Mouse (Mus musculus): ENCODE results near the gene Fkbpl.
A peak's percentile ranks its signal among the peaks of the same experiment; 100 is the strongest.

Gene Fkbpl

DNA sequence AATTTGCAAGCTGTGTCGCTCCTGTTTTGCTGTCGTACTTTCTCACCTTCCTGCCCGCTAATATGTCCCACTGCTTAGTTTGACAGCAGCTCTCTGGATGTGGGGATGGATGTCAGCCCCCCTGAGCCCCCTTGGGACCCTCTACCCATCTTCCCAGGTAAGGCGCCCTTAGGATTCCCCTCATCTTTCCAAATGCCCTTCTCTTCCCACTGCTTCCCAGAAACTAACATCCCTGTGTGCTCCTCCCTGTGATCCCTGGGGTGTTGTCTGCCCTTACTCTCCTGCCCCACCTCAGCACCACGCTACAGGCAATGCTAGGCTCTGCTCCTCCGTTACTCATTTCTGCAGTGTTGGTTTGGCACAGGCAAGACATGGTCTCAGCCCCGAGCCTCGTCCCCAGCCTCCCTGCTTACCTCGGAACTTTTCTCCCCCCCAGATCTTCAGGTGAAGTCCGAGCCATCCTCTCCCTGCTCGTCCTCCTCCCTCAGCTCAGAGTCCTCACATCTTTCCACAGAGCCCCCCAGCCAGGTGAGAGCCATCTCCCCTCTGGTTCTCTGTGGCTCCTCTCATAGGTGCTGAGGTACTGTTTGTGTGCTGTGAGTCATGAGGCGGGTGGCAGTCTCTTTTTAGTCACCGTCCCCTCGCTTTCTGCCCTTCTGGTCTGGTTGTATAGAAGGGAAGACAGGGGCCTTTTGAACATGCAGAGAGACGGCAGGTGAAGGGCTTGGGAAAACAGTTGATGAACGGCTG, 3.8 kb downstream of the Fkbpl start:
- no peak for DNase-seq

DNA sequence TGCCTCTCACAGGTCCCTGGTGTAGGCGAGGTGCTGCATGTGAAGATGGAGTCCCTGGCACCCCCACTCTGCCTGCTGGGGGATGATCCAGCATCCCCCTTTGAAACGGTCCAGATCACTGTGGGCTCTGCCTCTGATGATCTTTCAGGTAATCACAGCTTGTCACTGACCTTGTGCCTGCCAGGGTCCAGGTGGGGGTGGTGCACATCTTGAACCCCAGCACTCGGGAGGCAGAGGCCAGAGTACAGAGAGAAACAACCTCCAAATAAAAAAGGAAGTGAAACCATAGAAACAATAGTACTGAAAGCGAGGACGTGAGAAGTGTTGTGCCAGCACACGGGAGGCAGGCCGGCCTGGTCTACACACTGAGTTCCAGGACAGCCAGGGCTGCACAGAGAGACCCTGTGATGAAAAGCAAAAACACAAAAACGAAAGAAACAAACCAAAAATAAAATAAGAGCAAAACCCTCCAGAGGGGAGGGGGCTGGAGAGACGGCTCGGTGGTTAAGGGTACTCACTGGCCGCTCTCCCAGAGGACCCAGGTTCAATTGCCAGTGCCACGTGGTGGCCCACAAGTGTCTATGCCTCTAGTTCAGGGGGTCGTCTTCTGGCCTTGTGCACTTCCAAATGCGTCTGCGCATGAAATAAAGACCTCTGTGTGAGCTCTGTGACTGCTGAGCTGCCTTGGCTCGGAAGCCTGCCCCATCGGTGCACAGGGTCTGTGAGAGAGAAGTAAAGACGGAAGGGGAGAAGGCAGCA, 4.7 kb downstream of the Fkbpl start:
- DNase-seq = no peak

DNA sequence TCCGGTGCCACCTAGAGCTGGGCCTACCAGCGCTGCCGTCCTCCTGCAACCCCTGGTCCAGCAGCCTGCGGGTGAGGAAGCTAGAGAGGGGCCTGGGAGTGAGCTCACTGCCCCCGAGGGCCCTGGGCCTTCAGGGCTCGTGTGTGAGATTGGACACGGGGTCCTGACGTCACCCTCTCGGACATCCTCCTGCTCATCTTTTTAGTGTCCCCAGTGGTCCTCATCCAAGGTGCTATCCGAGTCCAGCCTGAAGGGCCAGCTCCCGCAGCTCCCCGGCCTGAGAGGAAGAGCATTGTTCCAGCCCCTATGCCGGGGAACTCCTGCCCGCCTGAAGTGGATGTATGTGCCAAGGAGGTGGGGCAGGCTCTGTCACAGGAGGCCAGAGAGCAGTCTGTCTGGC, 6.2 kb downstream of the Fkbpl start:
- no peak for DNase-seq

DNA sequence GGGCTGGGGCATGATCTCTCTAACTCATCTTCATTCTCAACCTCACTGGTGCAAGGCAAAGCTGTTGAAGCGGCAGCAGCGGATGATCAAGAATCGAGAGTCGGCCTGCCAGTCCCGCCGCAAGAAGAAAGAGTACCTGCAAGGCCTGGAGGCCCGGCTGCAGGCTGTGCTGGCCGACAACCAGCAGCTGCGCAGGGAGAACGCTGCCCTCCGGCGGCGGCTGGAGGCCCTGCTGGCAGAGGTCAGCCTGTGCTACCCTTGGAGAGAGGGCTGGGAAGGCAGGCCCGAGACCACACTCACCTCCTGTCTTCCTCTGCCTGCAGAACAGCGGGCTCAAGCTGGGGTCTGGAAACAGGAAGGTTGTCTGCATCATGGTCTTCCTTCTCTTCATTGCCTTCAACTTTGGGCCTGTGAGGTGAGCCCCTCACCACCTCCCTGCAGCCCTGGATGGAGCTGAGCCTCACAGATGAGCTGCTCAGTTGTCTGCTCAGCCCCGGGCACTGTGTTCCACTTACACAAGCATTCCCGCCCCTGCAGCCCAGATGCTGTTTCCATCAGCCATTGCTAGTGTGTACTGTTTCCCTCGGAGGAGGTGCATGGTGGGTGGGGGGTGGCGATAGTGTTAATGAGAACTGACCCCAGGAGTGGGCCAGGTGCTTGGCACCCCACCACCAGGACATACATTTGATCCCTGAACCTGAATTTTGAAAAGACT, 7.1 kb downstream of the Fkbpl start:
- DNase-seq = peak; percentile 55

DNA sequence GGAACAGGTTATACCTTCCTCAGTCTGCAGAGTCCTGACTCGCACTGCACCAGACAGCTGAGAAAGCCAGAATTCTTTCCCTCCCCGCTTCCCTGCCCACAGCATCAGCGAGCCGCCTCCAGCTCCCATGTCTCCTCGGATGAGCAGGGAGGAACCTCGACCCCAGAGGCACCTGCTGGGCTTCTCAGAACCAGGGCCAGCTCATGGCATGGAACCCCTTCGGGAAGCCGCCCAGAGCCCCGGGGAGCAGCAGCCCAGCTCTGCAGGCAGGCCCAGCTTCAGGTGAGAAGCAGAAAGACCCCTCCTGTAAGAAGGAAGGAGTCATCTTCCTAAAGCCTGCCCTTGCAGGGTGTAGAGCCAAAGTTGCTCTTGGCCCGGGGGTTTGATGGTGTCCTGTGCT, 8.0 kb downstream of the Fkbpl start:
- DNase-seq = no peak

DNA sequence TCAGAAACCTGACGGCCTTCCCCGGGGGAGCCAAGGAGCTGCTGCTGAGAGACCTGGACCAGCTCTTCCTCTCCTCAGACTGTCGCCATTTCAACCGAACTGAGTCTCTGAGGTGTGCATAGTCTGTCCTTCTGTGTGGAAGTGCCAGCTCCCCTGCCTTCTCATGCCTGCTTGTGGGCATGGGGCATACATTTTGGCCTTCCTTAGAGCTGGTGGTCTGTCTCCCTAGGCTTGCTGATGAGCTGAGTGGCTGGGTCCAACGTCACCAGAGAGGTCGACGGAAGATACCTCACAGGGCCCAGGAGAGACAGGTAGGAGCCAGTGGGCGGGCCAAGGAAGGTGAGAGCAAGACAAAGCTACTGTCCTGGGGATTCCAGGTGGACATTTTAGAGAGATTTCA, 8.4 kb downstream of the Fkbpl start:
- no peak for DNase-seq

DNA sequence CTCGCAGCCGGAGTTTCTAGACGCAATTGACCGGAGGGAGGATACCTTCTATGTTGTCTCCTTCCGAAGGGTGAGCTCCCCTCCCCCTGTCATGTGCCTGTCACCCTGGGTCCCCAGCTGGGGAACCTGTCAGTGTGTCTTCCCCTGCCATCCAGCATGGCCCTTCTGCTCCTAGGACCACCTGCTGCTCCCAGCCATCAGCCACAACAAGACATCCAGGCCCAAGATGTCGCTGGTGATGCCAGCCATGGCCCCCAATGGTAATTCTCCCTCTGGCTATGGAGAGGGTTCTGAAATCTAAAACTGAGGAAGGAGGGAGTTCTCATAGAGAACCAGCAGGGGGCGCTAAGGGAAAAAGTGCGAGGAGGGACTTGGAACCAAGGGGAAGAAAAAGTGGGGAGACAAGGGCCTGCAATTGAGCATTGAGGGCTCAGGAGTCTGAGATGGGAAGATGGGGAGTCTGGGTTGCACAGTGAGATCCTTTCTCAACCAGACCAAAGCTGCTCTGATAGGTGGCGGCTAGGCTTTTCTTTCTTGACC, 9.3 kb downstream of the Fkbpl start:
- DNase-seq = peak; percentile 57

DNA sequence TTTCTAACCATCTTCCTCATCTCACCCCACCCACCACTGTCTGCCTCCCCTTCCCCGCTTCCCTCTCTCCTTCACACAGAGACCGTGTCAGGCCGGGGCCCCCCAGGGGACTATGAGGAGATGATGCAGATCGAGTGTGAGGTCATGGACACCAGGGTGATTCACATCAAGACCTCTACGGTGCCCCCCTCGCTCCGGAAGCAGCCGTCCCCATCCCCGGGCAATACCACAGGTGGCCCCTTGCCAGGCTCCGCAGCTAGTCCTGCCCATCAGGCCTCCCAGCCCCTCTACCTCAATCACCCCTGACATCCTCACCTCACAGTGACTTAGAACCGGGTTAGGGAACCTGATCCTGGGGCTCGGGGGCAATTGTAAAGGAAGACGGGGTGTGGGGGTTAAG, 9.8 kb downstream of the Fkbpl start:
- no peak for DNase-seq

DNA sequence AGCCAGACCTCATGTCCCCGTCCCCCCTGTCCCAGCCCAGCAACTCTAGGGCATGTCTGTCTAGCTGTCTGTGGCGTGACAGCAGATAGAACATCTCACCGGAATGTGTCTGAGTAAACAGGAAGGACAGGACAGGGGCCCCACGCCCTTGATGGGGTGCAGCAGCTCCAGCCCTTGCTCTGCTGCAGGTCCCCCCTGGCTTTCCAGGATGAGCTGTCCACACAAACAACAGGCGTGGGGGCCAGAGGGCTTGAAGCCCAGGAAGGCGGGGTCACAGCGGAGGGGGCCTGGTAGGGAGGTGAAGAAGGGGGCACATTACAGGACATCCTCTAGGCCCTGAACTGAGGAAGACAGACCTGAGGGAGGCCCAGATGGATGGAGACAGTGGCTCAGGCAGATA, 10.6 kb downstream of the Fkbpl start:
- DNase-seq = no peak

DNA sequence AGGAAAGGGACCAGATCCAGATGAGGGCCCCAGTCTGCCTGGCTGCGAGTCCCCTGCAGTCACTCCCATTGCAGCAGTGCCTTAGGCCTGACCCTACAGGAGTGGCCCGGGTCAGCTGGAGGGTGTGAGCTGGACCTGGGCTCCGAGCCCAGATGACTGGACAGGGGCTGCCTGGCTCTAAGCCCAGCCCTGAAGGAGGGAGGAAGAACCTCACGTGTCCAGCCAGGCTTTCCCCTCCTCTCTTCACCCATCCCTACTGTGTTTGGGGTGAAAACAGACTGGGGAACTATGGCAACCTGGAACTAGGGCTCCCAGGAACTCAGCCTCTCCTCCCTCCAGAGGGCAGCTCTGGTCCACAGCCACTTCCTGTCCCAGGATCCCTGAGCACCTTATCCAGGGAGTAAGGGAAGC, 11.0 kb downstream of the Fkbpl start:
- peak; percentile 38 for DNase-seq

DNA sequence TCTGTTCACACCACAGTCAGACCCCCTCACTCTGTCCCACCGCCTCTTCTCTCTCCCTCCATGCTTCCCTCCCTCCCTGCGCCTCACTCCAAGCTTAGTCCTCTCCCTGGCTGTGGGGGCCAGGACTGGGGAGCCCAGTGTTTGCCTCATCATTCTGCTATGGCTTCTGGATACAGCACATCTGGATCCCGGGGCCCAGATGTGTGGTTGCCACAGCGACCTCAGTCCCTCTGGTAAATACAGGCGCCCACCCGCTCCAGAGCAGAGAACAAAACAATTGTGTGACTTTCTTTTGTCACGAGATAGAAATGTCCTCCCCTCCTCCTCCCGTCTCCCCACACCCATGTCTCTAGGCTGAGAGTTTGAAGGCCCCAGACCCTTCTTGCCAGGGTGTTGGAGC, 12.1 kb downstream of the Fkbpl start:
- DNase-seq = no peak

DNA sequence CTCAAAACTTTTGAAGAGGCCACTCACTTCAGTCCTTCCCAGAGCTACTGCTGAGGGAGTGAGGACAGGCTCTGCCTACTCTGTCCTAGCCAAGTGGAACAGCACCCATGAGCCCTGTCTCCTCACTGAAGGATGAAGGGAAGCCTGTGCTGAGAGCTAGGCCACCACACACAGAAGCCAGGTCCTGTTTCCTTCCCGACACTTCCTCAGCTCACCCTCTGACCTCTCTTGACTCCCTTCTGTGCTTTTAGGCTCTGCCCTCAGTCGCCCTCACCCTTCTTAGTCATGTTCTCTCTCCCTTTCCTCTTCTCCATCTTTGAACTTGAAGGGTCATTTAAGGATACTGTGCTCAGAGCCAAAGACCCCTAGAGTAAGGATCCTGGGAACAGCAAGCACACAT, 12.7 kb downstream of the Fkbpl start:
- no peak for DNase-seq

DNA sequence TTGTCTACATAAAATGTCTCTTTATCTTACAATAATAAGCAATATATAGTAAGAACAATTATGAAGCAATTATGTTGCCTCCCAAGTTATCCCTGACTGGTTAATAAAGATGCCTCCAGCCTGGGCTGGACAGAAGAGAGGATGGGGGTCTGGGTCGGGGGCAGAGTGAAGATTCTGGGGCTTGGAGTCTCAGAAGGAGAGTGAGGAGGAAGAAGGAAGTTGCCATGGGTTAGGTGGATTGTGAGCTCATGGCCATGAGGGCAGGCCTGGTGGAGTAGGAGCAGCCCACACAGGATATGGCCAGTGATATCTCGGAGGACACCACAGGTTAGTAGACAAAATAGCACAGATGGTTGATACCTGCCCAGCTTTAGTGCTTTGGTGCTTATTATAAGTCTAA, 13.6 kb downstream of the Fkbpl start:
- no peak for DNase-seq

DNA sequence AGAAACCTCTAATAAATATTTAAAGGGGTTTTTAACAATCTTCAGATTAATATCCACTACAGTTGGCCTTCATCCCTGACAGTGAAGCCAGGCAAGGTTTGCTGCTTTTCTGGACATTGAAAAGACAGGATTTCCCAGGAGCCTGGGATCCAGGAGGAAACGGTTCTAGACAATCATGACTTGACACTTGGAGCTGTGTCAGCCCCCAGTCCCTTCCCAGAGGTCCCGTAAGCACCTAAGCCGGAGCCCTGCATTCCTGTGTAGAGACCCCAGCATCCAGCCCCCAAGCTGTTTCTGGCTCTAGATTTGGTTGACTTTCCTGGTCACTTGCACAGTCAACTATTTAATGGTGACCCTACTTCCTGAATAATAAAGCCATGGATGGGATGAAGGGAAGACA, 14.0 kb downstream of the Fkbpl start:
- no peak for DNase-seq

DNA sequence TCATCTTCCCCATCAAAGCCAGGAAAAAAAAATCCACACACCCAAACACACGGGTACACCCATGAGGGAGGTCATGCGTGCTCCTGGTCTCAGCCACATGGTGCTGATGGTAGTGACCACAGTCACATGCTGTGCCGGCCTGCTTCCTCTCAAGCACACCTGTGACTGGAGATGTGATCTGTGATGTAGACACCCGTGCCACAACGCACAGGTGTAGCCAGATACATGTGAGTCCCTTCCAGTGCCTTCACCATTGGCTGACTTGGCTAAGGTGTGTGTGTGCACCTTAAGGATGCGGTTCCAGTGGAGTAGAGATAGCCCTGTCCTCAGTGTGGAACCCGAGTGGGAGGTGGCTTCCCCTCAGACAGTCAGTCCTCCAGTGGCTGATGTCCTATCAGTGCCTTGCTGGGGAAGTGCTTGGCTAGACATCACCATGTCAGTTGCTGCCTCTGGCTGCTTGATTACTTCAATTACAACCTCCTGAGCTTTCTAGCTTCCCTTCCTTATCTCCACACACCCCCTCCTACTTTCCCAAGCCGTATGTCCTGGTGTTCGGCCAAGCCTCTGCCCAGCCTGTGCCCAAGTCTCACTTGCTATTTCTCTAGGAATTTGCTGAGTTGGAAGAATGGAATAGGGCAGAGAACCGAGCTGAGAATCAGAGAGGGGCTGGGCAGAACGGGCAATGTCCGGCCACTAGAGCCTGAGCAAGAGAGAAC, 14.8 kb downstream of the Fkbpl start:
- no peak for DNase-seq

DNA sequence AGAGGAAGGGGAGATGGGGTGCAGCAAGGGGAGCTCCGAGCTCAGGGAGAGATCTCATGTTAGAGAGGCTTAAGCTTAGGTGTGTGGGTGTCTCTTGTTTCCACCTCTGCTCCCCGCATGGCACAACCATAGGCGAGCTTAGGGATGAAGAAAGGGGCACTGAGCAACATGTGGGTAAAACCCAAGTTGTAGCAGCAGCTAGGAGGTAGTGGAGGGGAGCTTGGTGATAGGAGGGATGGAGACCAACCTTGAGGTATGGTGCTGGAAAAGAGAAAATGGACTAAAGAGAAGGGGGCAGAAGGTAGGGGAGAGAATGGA, 15.3 kb downstream of the Fkbpl start:
- DNase-seq = no peak

DNA sequence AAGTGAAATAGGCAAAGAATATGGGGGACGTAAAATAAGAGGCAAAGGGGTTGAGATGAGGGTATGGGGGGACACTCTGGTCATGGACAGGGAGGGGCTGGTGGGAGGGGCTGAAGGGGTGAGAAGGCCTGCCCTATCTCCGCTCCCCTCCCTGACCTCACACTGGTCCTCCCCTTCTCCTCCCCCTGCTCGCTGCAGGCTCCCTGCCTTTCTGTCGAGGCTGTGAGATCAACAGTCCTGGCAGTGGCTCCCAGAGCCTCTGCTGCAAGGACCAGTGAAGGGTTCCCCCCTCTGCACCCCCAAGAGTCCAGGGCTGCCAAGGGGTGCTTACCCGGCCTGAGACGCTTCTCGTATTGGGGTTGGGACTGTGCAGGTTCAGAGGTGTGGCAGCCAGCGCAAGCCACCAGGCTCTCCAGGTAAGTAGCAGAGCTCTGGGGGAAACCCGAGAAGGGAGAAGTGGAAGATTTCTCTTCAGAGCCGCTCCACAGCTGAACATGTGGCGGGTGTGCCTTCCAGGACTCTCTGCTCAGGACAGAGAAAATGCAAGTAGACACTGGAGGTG, 15.8 kb downstream of the Fkbpl start:
- DNase-seq = no peak

DNA sequence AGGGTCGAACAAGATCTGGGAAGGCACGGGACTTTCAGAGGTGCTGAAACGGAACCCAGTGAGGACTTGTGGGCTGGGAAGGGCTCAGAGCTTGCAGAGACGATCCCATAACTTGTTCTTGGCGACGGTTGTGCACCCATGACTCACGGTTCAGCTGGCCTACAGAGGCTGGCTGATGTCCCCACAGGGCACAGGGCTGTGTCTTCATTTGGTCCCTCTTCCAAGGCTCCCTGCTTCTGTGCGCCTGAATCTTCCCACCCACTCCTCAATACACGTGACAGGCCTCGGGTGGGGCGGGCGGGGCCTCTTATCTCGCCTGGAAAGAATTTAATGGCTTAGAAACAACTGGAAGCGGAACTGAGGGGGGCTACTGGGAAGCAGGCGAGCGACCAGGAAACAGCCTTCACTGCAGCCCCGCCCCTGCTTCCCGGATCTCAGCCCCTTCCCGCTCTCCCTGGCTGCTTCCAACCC, 16.6 kb downstream of the Fkbpl start:
- peak; percentile 25 for DNase-seq

DNA sequence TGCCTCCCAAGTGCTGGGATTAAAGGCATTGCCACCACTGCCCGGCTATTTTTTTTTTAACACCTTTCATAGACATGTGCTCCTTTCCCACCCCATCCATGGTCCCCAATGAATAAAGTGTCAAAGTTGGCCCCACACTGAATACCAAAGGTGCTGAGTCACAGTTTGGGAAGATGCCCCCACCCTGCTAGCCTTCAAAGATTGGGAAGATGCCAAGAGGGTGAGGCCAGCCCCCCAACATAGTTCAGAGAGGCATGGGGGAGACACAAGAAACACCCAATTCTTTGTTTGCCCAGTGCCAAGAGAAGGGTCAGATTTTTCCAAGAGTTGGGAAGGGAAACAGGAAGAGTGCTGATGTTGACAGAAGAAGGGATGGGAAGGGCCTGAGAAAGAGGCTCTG, 17.9 kb downstream of the Fkbpl start:
- no peak for DNase-seq

DNA sequence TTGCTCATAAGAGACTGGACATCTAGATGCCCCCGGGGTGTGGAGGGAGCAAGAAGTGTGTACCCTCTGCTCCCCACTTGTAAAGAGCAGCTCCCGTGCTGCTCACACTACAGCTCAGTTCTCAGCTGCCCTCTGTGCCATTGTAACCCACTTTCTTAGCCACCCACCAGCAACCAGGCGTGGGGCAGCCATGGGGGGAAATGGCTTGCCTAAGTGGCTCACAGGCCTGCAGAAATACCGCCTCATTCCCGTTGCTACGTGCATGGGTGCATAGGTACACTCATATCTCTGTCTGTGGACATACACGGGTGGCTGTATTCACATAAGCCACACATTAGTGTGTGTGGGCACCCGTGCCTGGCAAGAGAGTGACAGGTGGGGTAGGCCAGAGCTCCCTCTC, 18.4 kb downstream of the Fkbpl start:
- no peak for DNase-seq

DNA sequence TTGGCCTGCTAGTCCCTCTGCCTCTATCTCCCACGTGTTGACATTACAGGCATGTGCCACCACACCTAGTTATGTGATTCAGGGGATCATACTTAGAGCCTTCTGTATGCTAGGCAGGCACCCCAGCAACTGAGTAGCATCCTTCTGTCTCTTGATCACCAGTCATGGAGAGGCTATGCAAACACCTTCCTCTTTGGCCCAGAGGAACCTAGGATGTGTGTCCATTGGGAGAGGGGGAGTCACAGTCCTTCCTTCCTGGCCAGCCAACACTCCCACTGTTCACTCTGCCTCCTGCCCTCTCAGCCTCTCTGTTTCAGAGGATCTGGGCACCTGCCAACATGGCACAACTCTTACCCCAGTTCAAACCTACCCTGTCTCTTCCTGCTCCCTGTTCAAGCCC, 19.0 kb downstream of the Fkbpl start:
- DNase-seq = no peak

DNA sequence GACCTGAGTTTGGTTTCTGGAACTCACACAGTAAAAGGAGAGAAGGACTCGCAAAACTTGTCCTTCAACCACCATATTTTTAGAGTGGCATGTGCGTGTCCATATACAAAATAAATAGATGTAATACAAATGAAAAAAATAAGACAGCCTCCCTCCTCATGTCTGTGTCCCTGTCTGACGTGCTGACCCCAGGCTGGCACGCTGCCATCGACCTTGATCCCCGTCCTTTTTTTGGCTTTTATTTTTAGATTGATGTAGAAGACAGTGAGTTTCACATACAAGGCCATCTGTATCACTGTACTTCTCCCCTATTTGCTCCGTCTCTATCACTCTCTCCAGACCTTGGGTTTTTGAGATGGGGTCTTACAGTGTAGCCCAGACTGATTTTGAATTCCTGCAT, 19.9 kb downstream of the Fkbpl start:
- DNase-seq = no peak

DNA sequence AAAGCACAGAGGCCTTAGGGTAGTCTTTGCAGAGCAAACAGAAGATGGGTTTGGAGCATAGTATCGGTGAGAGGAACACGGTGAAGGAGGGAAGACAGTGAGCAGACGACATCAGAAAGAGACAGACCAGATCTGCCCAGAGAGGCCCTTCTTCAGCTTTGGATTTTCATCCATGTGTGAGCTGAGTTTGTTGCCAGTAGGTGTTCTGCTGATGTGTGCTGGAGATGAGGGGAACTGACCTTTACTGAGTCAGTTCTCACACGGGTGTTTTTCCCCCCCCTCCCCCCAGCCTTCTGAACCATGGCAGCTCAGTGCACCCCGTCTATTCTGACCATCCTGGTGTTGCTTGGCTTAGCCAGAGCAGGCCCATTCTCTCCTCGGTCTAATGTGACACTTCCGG, 25.7 kb downstream of the Fkbpl start, which contains the start of gene Tnxb:
Gene Tnxb (plus strand): TSS at position 301 of the 400 bp plus-strand sequence.
- no peak for DNase-seq
